Mouse (Mus musculus) heart, postnatal 0 days (tissue): ENCODE results near the gene Scfd2. TPM values are rescaled to one million over a fixed set of nuclear protein-coding genes. Genes with fewer than 3 reads are reported as not detected.

ENCODE experiments used
- ATAC-seq: fragments of 200-750 bp; cut with Nextera tagmentation; 2 replicates; pipeline ENCODE4 v1.8.0; 2017; ENCODE audit warnings: low read depth, moderate number of reproducible peaks, moderate library complexity; ENCODE audit not compliant: insufficient read depth
- DNase-seq: peaks from one replicate; pipeline ENCODE4 v3.0.0-alpha.2; 2016; ENCODE audit warnings: low spot score
- H3K27ac ChIP-seq: fragments of 300-500 bp; sonication (generic); 2 replicates; pipeline ENCODE4 v1.5.1; 2014; ENCODE audit warnings: low read depth, mild to moderate bottlenecking
- H3K27me3 ChIP-seq: fragments of 300-500 bp; sonication (generic); 2 replicates; pipeline ENCODE4 v1.6.1; 2014; ENCODE audit warnings: low read length, mixed read lengths; ENCODE audit not compliant: control insufficient read depth, insufficient read depth
- H3K36me3 ChIP-seq: fragments of 300-500 bp; sonication (generic); replicated peaks from 2 replicates; pipeline ENCODE4 v1.6.1; 2014; ENCODE audit warnings: low read length, mixed read lengths; ENCODE audit not compliant: control insufficient read depth, insufficient read depth
- H3K4me1 ChIP-seq: fragments of 300-500 bp; sonication (generic); 2 replicates; pipeline ENCODE4 v1.6.1; 2014; ENCODE audit warnings: antibody characterized with exemption; ENCODE audit not compliant: control insufficient read depth, insufficient read depth
- H3K4me2 ChIP-seq: fragments of 300-500 bp; sonication (generic); 2 replicates; pipeline ENCODE4 v1.6.1; 2014; ENCODE audit warnings: low read depth, mild to moderate bottlenecking, low read length, moderate library complexity
- H3K4me3 ChIP-seq: fragments of 300-500 bp; sonication (generic); 2 replicates; pipeline ENCODE4 v1.5.1; 2014; ENCODE audit warnings: low read depth, low read length
- H3K9ac ChIP-seq: fragments of 300-500 bp; sonication (generic); replicated peaks from 2 replicates; pipeline ENCODE4 v1.6.1; 2014; ENCODE audit warnings: low read depth, low read length, mixed read lengths
- H3K9me3 ChIP-seq: fragments of 300-500 bp; sonication (generic); replicated peaks from 2 replicates; pipeline ENCODE4 v1.6.1; 2016; ENCODE audit warnings: low read length; ENCODE audit not compliant: control insufficient read depth
- CTCF ChIP-seq: IDR thresholded peaks from 2 replicates; pipeline ENCODE4 v1.5.1; 2016; ENCODE audit warnings: antibody characterized with exemption, control low read depth, low read depth
- EP300 ChIP-seq: IDR thresholded peaks from 2 replicates; pipeline ENCODE4 v1.6.1; 2016; ENCODE audit warnings: antibody characterized with exemption, low read depth
- WGBS: fragments of 180-500 bp; shearing (Covaris S2); extraction: QIAGEN DNeasy Blood & Tissue Kit; methylation state at CpG from one replicate; pipeline ENCODE4 v1.1.7; 2014; 5-methylcytosine and 5-hydroxymethylcytosine counted together
- polyA plus RNA-seq: library from polyadenylated mRNA; unstranded; fragments of >200 nt; fragmentation: Nextera tagmentation; extraction: Ambion mirVana; gene quantifications from 2 replicates; pipeline ENCODE4 v1.2.1, GENCODE M21; 2015
- total RNA-seq: library from RNA; depleted of rRNA; stranded (reverse); fragments of >200 nt; gene quantifications from 2 replicates; pipeline ENCODE4 v1.2.3, GENCODE M21; 2014; ENCODE audit warnings: low replicate concordance

Scfd2 gene
- total and polyA plus RNA-seq, 2 experiments from 2014 or later = 14.2 to 24.3 TPM

GRCm38 (mm10) chr5:74207209-74207608, 324.4 kb downstream of the Scfd2 start:
- no peak overlapping the region for H3K4me2 ChIP-seq
- ATAC-seq = no peak
- H3K4me3 ChIP-seq = no peak overlapping the region
- no peak for TF ChIP-seq EP300
- no peak for TF ChIP-seq CTCF
- H3K9me3 ChIP-seq = 0 out of 2 replicates have a peak, but pooled peaks cover 5% of the 10 kb centered on the region
- DNase-seq = no peak
- no peaks in the 10 kb centered on the region for H3K36me3 ChIP-seq
- no peak overlapping the region for H3K9ac ChIP-seq
- WGBS = 72% methylated on average over 3 of the region's 3 CpGs
- H3K27ac ChIP-seq = peak overlapping the region; percentile 80
- H3K27me3 ChIP-seq = no peaks in the 10 kb centered on the region
- peaks cover 54% of the 10 kb centered on the region for H3K4me1 ChIP-seq

GRCm38 (mm10) chr5:74206649-74207048, 324.9 kb downstream of the Scfd2 start:
- Histone ChIP-seq H3K36me3 (no peaks in the 10 kb centered on the region), H3K27me3 (no peaks in the 10 kb centered on the region), H3K4me2 (no peak overlapping the region), H3K4me1 (peaks cover 56% of the 10 kb centered on the region), H3K9ac (no peak overlapping the region), H3K9me3 (0 out of 2 replicates have a peak, but pooled peaks cover 5% of the 10 kb centered on the region), H3K27ac (peak overlapping the region; percentile 96), H3K4me3 (no peak overlapping the region)
- ATAC-seq (no peak), DNase-seq (no peak)
- 72% methylated on average over 7 of the region's 7 CpGs for WGBS
- no peak for TF ChIP-seq CTCF
- no peak for TF ChIP-seq EP300

- 24% methylated on average over 7 of the region's 7 CpGs for WGBS
- H3K4me1 ChIP-seq = peaks cover 56% of the 10 kb centered on the region
- no peaks in the 10 kb centered on the region for H3K27me3 ChIP-seq
- TF ChIP-seq EP300 = peak; percentile 91
- no peak for TF ChIP-seq CTCF
- H3K9me3 ChIP-seq = 0 out of 2 replicates have a peak, but pooled peaks cover 5% of the 10 kb centered on the region
- H3K4me3 ChIP-seq = no peak overlapping the region
- no peaks in the 10 kb centered on the region for H3K36me3 ChIP-seq
- peak overlapping the region; percentile 96 for H3K27ac ChIP-seq
- no peak overlapping the region for H3K4me2 ChIP-seq
- no peak overlapping the region for H3K9ac ChIP-seq
- peak; percentile 92 for DNase-seq
- ATAC-seq = peak; percentile 84
Observed at GRCm38 (mm10) chr5:74206038-74206437, 325.5 kb downstream of the Scfd2 start.

- Histone ChIP-seq H3K27me3 (no peaks in the 10 kb centered on the region), H3K36me3 (no peaks in the 10 kb centered on the region), H3K27ac (peak overlapping the region; percentile 96), H3K4me1 (peaks cover 56% of the 10 kb centered on the region), H3K9me3 (0 out of 2 replicates have a peak, but pooled peaks cover 5% of the 10 kb centered on the region), H3K9ac (peak overlapping the region; percentile 43; the same call in 1 of the 2 replicates), H3K4me3 (no peak overlapping the region), H3K4me2 (no peak overlapping the region)
- DNase-seq (no peak), ATAC-seq (peak; percentile 10; the same call in 1 of the 2 replicates)
- TF ChIP-seq CTCF = no peak
- TF ChIP-seq EP300 = no peak
- WGBS = 26% methylated on average over 8 of the region's 8 CpGs
Observed at GRCm38 (mm10) chr5:74205509-74205908, 326.1 kb downstream of the Scfd2 start.

GRCm38 (mm10) chr5:74204465-74204864, 327.1 kb downstream of the Scfd2 start:
- Histone ChIP-seq H3K9ac (no peak overlapping the region), H3K4me3 (no peak overlapping the region), H3K27ac (no peak overlapping the region), H3K27me3 (no peaks in the 10 kb centered on the region), H3K4me2 (no peak overlapping the region), H3K36me3 (peaks cover 7% of the 10 kb centered on the region), H3K9me3 (0 out of 2 replicates have a peak, but pooled peaks cover 5% of the 10 kb centered on the region), H3K4me1 (peaks cover 48% of the 10 kb centered on the region)
- WGBS = 74% methylated on average over 5 of the region's 5 CpGs
- DNase-seq (no peak), ATAC-seq (no peak)
- TF ChIP-seq CTCF (no peak), EP300 (no peak)

GRCm38 (mm10) chr5:74202515-74202914, 329.0 kb downstream of the Scfd2 start:
- TF ChIP-seq EP300 (no peak), CTCF (no peak)
- no peak overlapping the region for H3K9ac ChIP-seq

More at GRCm38 (mm10) chr5:74202515-74202914, 329.0 kb downstream of the Scfd2 start:
- 88% methylated on average over 4 of the region's 4 CpGs for WGBS
- Histone ChIP-seq H3K4me2 (no peak overlapping the region), H3K27me3 (no peaks in the 10 kb centered on the region), H3K4me1 (peaks cover 47% of the 10 kb centered on the region), H3K9me3 (0 out of 2 replicates have a peak, but pooled peaks cover 5% of the 10 kb centered on the region), H3K27ac (no peak overlapping the region), H3K4me3 (no peak overlapping the region), H3K36me3 (peaks cover 27% of the 10 kb centered on the region)
- DNase-seq (no peak), ATAC-seq (no peak)
